In the genomic region with DNA sequence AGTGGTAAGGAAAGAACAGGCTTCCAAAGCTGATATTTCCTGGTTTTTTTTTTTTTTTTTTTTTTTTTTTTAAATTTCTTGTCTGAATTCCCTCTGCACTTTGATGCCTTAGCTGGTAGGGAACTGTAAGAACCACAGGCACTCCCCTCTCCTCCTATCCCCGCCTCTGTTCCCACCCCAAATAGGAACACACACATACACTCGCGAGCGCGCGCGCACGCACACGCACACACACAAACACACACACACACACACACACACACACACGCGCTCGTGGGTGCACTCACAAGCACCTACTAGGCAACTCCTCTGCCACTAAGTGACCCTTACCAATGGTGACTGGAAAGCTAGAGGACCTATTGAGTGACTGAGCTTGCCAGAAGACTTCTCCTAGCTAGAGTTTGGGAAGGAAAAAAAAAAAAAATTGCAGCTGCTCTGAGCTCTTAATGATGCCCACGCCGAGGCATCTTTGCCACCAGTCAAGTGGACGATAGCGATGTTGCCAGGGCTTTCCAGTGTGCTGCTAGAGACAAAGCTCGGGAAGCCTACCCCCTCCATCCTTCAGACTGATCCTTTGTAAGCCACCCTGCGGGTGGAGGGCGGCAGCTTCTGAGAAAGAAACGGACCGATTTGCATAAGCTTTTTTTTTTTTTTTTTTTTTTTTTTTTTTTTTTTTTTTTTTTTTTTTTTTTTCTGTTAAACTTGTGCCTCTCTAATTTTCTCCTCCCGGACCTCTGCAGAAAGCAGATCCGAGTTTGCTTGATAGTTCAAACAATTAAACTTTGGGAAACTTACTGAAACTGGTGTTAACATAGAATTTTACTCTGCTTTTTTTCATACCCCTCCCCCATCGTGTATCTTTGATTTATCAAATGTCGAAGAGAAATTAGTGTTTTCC, we compare ENCODE assay signal across 9 mouse cellular contexts. TPM values are rescaled to one million over a fixed set of nuclear protein-coding genes. Genes with fewer than 3 reads are reported as not detected.
DNase-seq lines count a peak whose midpoint lies in the region; ATAC-seq and TF ChIP-seq lines count a peak whose summit lies in the region.
"Had no signal": no experiment of that assay in that cellular context is flagged by ENCODE, and none has a peak within 500 bp of the region (broad histone marks: within the 10 kb centered on the region; RNA-seq: fewer than 3 reads in every experiment).

No protein-coding gene starts in this region.

- peak overlapping the region; percentile 16; the same call in 1 of the 2 replicates for H3K27ac ChIP-seq in embryonic fibroblast, embryonic 13.5 days (ENCODE audit: insufficient read depth, low read length)
- H3K27ac ChIP-seq in kidney, embryonic 16.5 days (ENCODE audit: low read length): no peak overlapping the region
- 0 out of 2 replicates have a peak overlapping the region, but pooled peaks have one; percentile 29 for H3K27ac ChIP-seq in limb, embryonic 15.5 days
- H3K27ac ChIP-seq in neural tube, embryonic 12.5 days: no peak overlapping the region

- DNase-seq in ovary, postnatal 14 days (ENCODE audit: low spot score): peak; percentile 1
- no peak for DNase-seq in ovary, postnatal 36 days (ENCODE audit: low spot score)
- no peak for DNase-seq in gastrocnemius, postnatal 10 days
- no peak for DNase-seq in ovary, adult 18-20 months (ENCODE audit: low spot score)

- peak; percentile 38 for TF ChIP-seq POLR2A in embryonic fibroblast, embryonic 13.5 days (IDR thresholded peaks at IDR 0.05; ENCODE audit: low read depth, low read length)

- peak; percentile 47 for ATAC-seq in kidney, embryonic 16.5 days (ENCODE audit: low FRiP score, low TSS enrichment)
- peak; percentile 79; the same call in 1 of the 2 replicates for ATAC-seq in limb, embryonic 15.5 days (ENCODE audit: insufficient number of reproducible peaks, low FRiP score, low TSS enrichment, low read depth)
- peak; percentile 48 for ATAC-seq in neural tube, embryonic 12.5 days (ENCODE audit: low FRiP score, low read depth)

- peak overlapping the region; percentile 65 for H3K4me3 ChIP-seq in embryonic fibroblast, embryonic 13.5 days (ENCODE audit: insufficient read depth, low read length)
- peak overlapping the region; percentile 65 for H3K4me3 ChIP-seq in kidney, embryonic 16.5 days (ENCODE audit: low read length)
- peak overlapping the region; percentile 63 for H3K4me3 ChIP-seq in limb, embryonic 15.5 days
- peak overlapping the region; percentile 72 for H3K4me3 ChIP-seq in neural tube, embryonic 12.5 days

- no peaks in the 10 kb centered on the region for H3K9me3 ChIP-seq in kidney, embryonic 16.5 days (ENCODE audit: low read length)
- no peaks in the 10 kb centered on the region for H3K9me3 ChIP-seq in limb, embryonic 15.5 days
- no peaks in the 10 kb centered on the region for H3K9me3 ChIP-seq in neural tube, embryonic 12.5 days

- peak overlapping the region; percentile 57 for H3K9ac ChIP-seq in kidney, embryonic 16.5 days (replicated peaks; ENCODE audit: low read length)
- H3K9ac ChIP-seq in limb, embryonic 15.5 days: no peak overlapping the region
- H3K9ac ChIP-seq in neural tube, embryonic 12.5 days: peak overlapping the region; percentile 75

- peaks cover 15% of the 10 kb centered on the region; the same call in 1 of the 2 replicates for H3K27me3 ChIP-seq in kidney, embryonic 16.5 days (ENCODE audit: insufficient read depth, low read length)
- peaks cover 5% of the 10 kb centered on the region; the same call in 1 of the 2 replicates for H3K27me3 ChIP-seq in limb, embryonic 15.5 days
- H3K27me3 ChIP-seq in neural tube, embryonic 12.5 days (replicated peaks): no peaks in the 10 kb centered on the region

- no peak for TF ChIP-seq CTCF in embryonic fibroblast, embryonic 13.5 days (IDR thresholded peaks at IDR 0.05; ENCODE audit: borderline replicate concordance, insufficient read depth, low read length)

- peak overlapping the region; percentile 94 for H3K4me2 ChIP-seq in kidney, embryonic 16.5 days (replicated peaks; ENCODE audit: low read depth, low read length)
- peak overlapping the region; percentile 93 for H3K4me2 ChIP-seq in limb, embryonic 15.5 days
- peak overlapping the region; percentile 90 for H3K4me2 ChIP-seq in neural tube, embryonic 12.5 days (replicated peaks)

- H3K36me3 ChIP-seq in kidney, embryonic 16.5 days (ENCODE audit: insufficient read depth, low read length): no peaks in the 10 kb centered on the region
- no peaks in the 10 kb centered on the region for H3K36me3 ChIP-seq in limb, embryonic 15.5 days
- H3K36me3 ChIP-seq in neural tube, embryonic 12.5 days: no peaks in the 10 kb centered on the region

- under 1% methylated on average over 25 of the region's 25 CpGs for WGBS in kidney, embryonic 16.5 days
- 1% methylated on average over 25 of the region's 25 CpGs for WGBS in limb, embryonic 15.5 days
- under 1% methylated on average over 25 of the region's 25 CpGs for WGBS in neural tube, embryonic 12.5 days

- H3K4me1 ChIP-seq in embryonic fibroblast, embryonic 13.5 days (ENCODE audit: control insufficient read depth, insufficient read depth, low read length): peaks cover 12% of the 10 kb centered on the region
- peaks cover 10% of the 10 kb centered on the region for H3K4me1 ChIP-seq in kidney, embryonic 16.5 days (ENCODE audit: insufficient read depth, low read length)
- peaks cover 8% of the 10 kb centered on the region; the same call in 1 of the 2 replicates for H3K4me1 ChIP-seq in limb, embryonic 15.5 days
- H3K4me1 ChIP-seq in neural tube, embryonic 12.5 days: peaks cover 9% of the 10 kb centered on the region; the same call in 1 of the 2 replicates

RNA-seq across cellular contexts. Expression of gene Edil3, which starts 2.5 kb away (rescaled TPM):
- polyA plus RNA-seq in embryonic fibroblast, embryonic 13.5 days (2011; ENCODE audit: insufficient read length, low read depth, missing spikeins): 40.2 and 42.6 TPM in 2 replicates
- 5.6 and 6.1 TPM in 2 replicates for polyA plus RNA-seq in kidney, embryonic 16.5 days (2015; fragmentation: Nextera tagmentation; extraction: Ambion mirVana)
- 9.5 and 10.5 TPM in 2 replicates for polyA plus RNA-seq in limb, embryonic 15.5 days (2015; fragmentation: Nextera tagmentation; extraction: Ambion mirVana)
- polyA plus RNA-seq in neural tube, embryonic 12.5 days (2016; fragmentation: Nextera tagmentation; extraction: Ambion mirVana): 54.8 and 61.1 TPM in 2 replicates
- 1 to 10 TPM in 1 of 2 experiments, under 1 TPM in 1; 0.52 to 1.4 TPM for total RNA-seq in gastrocnemius, postnatal 10 days (2021)
- total RNA-seq: common myeloid progenitor, adult 5-6 weeks had no signal

Comparison
In these comparisons a context has a peak if more than half of its experiments do, and no peak if none do; other contexts are left out.
1. H3K27ac ChIP-seq: peak in embryonic fibroblast, embryonic 13.5 days (single experiment) and limb, embryonic 15.5 days (single experiment); none in kidney, embryonic 16.5 days (single experiment) and neural tube, embryonic 12.5 days (single experiment).
2. Peak in every context shown above with its lines, with median percentiles within 50 percentile points of each other: H3K4me3 ChIP-seq, ATAC-seq and H3K4me2 ChIP-seq.